Mouse (Mus musculus) cortical plate, adult 2 months (tissue): ENCODE measurements at regions not wholly inside any gene's neighbourhood (a gene's known extent, or its start where the extent isn't known, plus 50 kb on each side); places are given as distances from the start of the nearest gene placed in this dataset.

Experiments used
- CTCF ChIP-seq: fragments of 200-500 bp; IDR thresholded peaks from 2 replicates; pipeline ENCODE4 v1.5.1; 2011; ENCODE audit warnings: mild to moderate bottlenecking, control low read depth, low read length; ENCODE audit not compliant: insufficient read depth; ENCODE audit errors: extremely low read depth
- POLR2A ChIP-seq: fragments of 200-500 bp; IDR thresholded peaks from 2 replicates; pipeline ENCODE4 v1.6.1; 2011; ENCODE audit warnings: mild to moderate bottlenecking, low read length, control low read depth; ENCODE audit not compliant: insufficient read depth; ENCODE audit errors: extremely low read depth

DNA sequence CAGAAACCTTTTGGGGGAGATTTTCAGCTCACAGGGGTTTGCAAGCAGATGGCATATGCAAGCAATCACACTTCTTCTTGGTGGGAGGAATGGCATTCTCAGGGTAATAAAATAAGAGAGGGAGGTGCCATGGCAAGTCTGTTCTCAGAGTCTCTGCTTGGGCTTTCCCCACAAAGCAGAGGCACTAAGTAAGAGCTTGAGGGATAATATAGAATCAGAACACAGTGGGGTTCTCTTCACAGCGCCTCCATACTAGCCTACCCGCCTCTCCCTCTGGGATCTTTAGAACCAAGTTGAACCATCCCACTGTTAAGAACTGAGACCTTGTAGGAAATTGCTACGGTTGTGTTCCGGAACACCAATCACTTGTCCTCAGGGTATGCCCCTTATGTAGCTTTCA is 387.8 kb downstream of the Prkd1 start:
- no peak for TF ChIP-seq CTCF
- TF ChIP-seq POLR2A, result no peak
